ENCODE assay signal across 15 mouse cellular contexts in genomic region chr7:117512301-117512700, GRCm38 (mm10).
"Had no signal": no experiment of that assay in that cellular context is flagged by ENCODE, and none has a peak within 500 bp of the region (broad histone marks: within the 10 kb centered on the region; RNA-seq: fewer than 3 reads in every experiment).

No protein-coding gene starts in this region.

- H3K4me2 ChIP-seq: neural tube, embryonic 12.5 days; neural tube, embryonic 13.5 days; neural tube, embryonic 15.5 days; stomach, embryonic 15.5 days had no signal

- DNase-seq: right cerebral cortex, adult 18-20 months; right cerebral cortex, postnatal 14 days; right cerebral cortex, postnatal 25 days; right cerebral cortex, postnatal 4 days; spleen, adult 18-20 months; thymus, adult 18-20 months; thymus, adult 2 months; thymus, postnatal 14 days; thymus, postnatal 25 days; thymus, postnatal 36 days had no signal

- H3K27me3 ChIP-seq: neural tube, embryonic 12.5 days; neural tube, embryonic 13.5 days; neural tube, embryonic 15.5 days; stomach, embryonic 15.5 days had no signal

- H3K4me3 ChIP-seq: neural tube, embryonic 12.5 days; neural tube, embryonic 13.5 days; neural tube, embryonic 15.5 days; stomach, embryonic 15.5 days had no signal

- H3K9ac ChIP-seq: neural tube, embryonic 12.5 days; neural tube, embryonic 13.5 days; neural tube, embryonic 15.5 days; stomach, embryonic 15.5 days had no signal

- H3K27ac ChIP-seq: neural tube, embryonic 12.5 days; neural tube, embryonic 13.5 days; neural tube, embryonic 15.5 days; stomach, embryonic 15.5 days; stomach, postnatal 0 days had no signal

- H3K36me3 ChIP-seq: neural tube, embryonic 12.5 days; neural tube, embryonic 13.5 days; neural tube, embryonic 15.5 days; stomach, embryonic 15.5 days had no signal

- H3K9me3 ChIP-seq: neural tube, embryonic 12.5 days; neural tube, embryonic 13.5 days; neural tube, embryonic 15.5 days; stomach, embryonic 15.5 days had no signal
